ENCODE assay signal across 10 mouse cellular contexts in the genomic region with DNA sequence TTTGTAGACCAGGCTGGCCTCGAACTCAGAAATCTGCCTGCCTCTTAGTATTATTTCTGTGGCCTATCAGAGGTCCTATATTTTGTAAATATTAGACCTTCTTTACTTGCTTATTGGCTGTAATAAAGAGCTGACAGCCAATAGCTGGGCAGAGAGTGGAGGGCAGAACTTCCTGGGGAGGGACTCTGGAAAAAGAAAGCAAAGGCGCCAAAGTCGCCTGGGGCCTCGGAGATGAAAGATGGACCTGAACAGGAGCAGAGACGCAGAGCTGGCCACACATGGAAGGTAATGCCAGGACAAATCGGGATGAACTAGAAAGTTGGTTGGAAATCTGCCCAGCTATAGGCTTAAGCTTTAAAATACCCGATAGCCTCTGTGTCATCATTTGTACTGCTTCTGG. TPM values are rescaled to one million over a fixed set of nuclear protein-coding genes. Genes with fewer than 3 reads are reported as not detected.
DNase-seq lines count a peak whose midpoint lies in the region; ATAC-seq lines count a peak whose summit lies in the region.
"Had no signal": no experiment of that assay in that cellular context is flagged by ENCODE, and none has a peak within 500 bp of the region (broad histone marks: within the 10 kb centered on the region; RNA-seq: fewer than 3 reads in every experiment).

No protein-coding gene starts in this region.

- no peaks in the 10 kb centered on the region for H3K9me3 ChIP-seq in kidney, embryonic 15.5 days (replicated peaks)
- no peaks in the 10 kb centered on the region for H3K9me3 ChIP-seq in megakaryocyte, embryonic 14.5 days
- H3K9me3 ChIP-seq in hindbrain, embryonic 11.5 days (ENCODE audit: control insufficient read depth, low read length) = no peaks in the 10 kb centered on the region

- no peak for ATAC-seq in kidney, embryonic 15.5 days (replicated peaks; ENCODE audit: low FRiP score)
- peak; percentile 72 for ATAC-seq in inflammation-experienced regulatory T-cells, adult 6 months
- ATAC-seq in hindbrain, embryonic 11.5 days (ENCODE audit: low FRiP score) = no peak

- no peaks in the 10 kb centered on the region for H3K36me3 ChIP-seq in kidney, embryonic 15.5 days
- H3K36me3 ChIP-seq in megakaryocyte, embryonic 14.5 days (replicated peaks; ENCODE audit: low read length) = peaks cover 26% of the 10 kb centered on the region
- H3K36me3 ChIP-seq in hindbrain, embryonic 11.5 days (ENCODE audit: control insufficient read depth, insufficient read depth, low read length) = no peaks in the 10 kb centered on the region

- 0 out of 2 replicates have a peak overlapping the region, but pooled peaks have one; percentile 37 for H3K27ac ChIP-seq in kidney, embryonic 15.5 days
- no peak overlapping the region for H3K27ac ChIP-seq in hindbrain, embryonic 11.5 days (ENCODE audit: low read depth, low read length)

- no peaks in the 10 kb centered on the region for H3K27me3 ChIP-seq in kidney, embryonic 15.5 days
- no peaks in the 10 kb centered on the region for H3K27me3 ChIP-seq in megakaryocyte, embryonic 14.5 days (replicated peaks)
- no peaks in the 10 kb centered on the region for H3K27me3 ChIP-seq in hindbrain, embryonic 11.5 days (ENCODE audit: control insufficient read depth, insufficient read depth, low read length)

- no peak for DNase-seq in kidney, adult 18-20 months
- DNase-seq in thymus, postnatal 4 days = peak; percentile 50
- DNase-seq in hindbrain, embryonic 11.5 days (ENCODE audit: low spot score) = no peak
- DNase-seq in cerebellum, postnatal 14 days = no peak
- DNase-seq in cerebellum, postnatal 10 days = no peak
- DNase-seq: gastrocnemius, postnatal 14 days had no signal

- peak overlapping the region; percentile 22 for H3K4me3 ChIP-seq in kidney, embryonic 15.5 days (replicated peaks)
- peak overlapping the region; percentile 94 for H3K4me3 ChIP-seq in megakaryocyte, embryonic 14.5 days (replicated peaks)
- no peak overlapping the region for H3K4me3 ChIP-seq in hindbrain, embryonic 11.5 days (ENCODE audit: low read depth, low read length)

- 63% methylated on average over 7 of the region's 7 CpGs for WGBS in kidney, embryonic 15.5 days
- WGBS in hindbrain, embryonic 11.5 days = 88% methylated on average over 7 of the region's 7 CpGs

- H3K4me2 ChIP-seq in kidney, embryonic 15.5 days = 0 out of 2 replicates have a peak overlapping the region, but pooled peaks have one; percentile 25
- H3K4me2 ChIP-seq in hindbrain, embryonic 11.5 days (replicated peaks; ENCODE audit: low read depth, low read length) = no peak overlapping the region

- H3K4me1 ChIP-seq in kidney, embryonic 15.5 days = no peaks in the 10 kb centered on the region
- peaks cover 55% of the 10 kb centered on the region for H3K4me1 ChIP-seq in megakaryocyte, embryonic 14.5 days
- H3K4me1 ChIP-seq in hindbrain, embryonic 11.5 days (replicated peaks; ENCODE audit: control insufficient read depth, insufficient read depth, low read length) = no peaks in the 10 kb centered on the region

- H3K9ac ChIP-seq in kidney, embryonic 15.5 days = no peak overlapping the region
- no peak overlapping the region for H3K9ac ChIP-seq in hindbrain, embryonic 11.5 days (ENCODE audit: low read depth, low read length)

RNA-seq across cellular contexts. Expression of gene Slfn3, which starts 32.2 kb away (rescaled TPM):
- 2.1 and 2.5 TPM in 2 replicates for polyA plus RNA-seq in kidney, embryonic 15.5 days (2015; fragmentation: Nextera tagmentation; extraction: Ambion mirVana)
- 1 to 10 TPM; 2.5 to 4.4 (median 3.8) TPM for polyA plus RNA-seq in inflammation-experienced regulatory T-cells, adult 6 months (2017; shearing (Covaris generic))
- polyA plus RNA-seq in megakaryocyte, embryonic 14.5 days (2012; ENCODE audit: insufficient read depth, low replicate concordance) = 0.07 TPM in 1 of 2 replicates, not detected in the other
- 0.26 and 0.50 TPM in 2 replicates for polyA plus RNA-seq in hindbrain, embryonic 11.5 days (2014; fragmentation: Nextera tagmentation; extraction: Ambion mirVana)
- polyA plus RNA-seq: neural tube, embryonic 11.5 days had no signal

RNA-seq across cellular contexts. Expression of gene Slfn4, which starts 48.4 kb away (rescaled TPM):
- polyA plus RNA-seq in kidney, embryonic 15.5 days (2015; fragmentation: Nextera tagmentation; extraction: Ambion mirVana) = 0.09 and 0.24 TPM in 2 replicates
- polyA plus RNA-seq in inflammation-experienced regulatory T-cells, adult 6 months (2017; shearing (Covaris generic)) = under 1 TPM; 0.24 to 0.35 (median 0.26) TPM
- 0.03 TPM in 1 of 2 replicates, not detected in the other for polyA plus RNA-seq in megakaryocyte, embryonic 14.5 days (2012; ENCODE audit: insufficient read depth, low replicate concordance)
- polyA plus RNA-seq in hindbrain, embryonic 11.5 days (2014; fragmentation: Nextera tagmentation; extraction: Ambion mirVana) = not detected in 2 replicates
- polyA plus RNA-seq: neural tube, embryonic 11.5 days had no signal
